Mouse (Mus musculus) liver, embryonic 13.5 days (tissue): ENCODE measurements around the gene Gas2l3. TPM values are rescaled to one million over a fixed set of nuclear protein-coding genes. Genes with fewer than 3 reads are reported as not detected.

Experiments
- ATAC-seq: fragments of 200-750 bp; cut with Nextera tagmentation; 2 replicates; pipeline ENCODE4 v1.8.0; 2017; ENCODE audit warnings: low read depth, mild to moderate bottlenecking, moderate number of reproducible peaks, moderate library complexity
- DNase-seq: peaks from one replicate; pipeline ENCODE4 v3.0.0; 2022
- H3K27ac ChIP-seq: fragments of 300-500 bp; sonication (generic); 2 replicates; pipeline ENCODE4 v1.5.1; 2015; ENCODE audit warnings: moderate library complexity, mild to moderate bottlenecking, inconsistent platforms
- H3K27me3 ChIP-seq: fragments of 300-500 bp; sonication (generic); 2 replicates; pipeline ENCODE4 v1.6.1; 2015; ENCODE audit warnings: mild to moderate bottlenecking, inconsistent platforms
- H3K36me3 ChIP-seq: fragments of 300-500 bp; sonication (generic); 2 replicates; pipeline ENCODE4 v1.6.1; 2015; ENCODE audit warnings: mild to moderate bottlenecking, inconsistent platforms
- H3K4me1 ChIP-seq: fragments of 300-500 bp; sonication (generic); replicated peaks from 2 replicates; pipeline ENCODE4 v1.6.1; 2015; ENCODE audit warnings: inconsistent platforms
- H3K4me2 ChIP-seq: fragments of 300-500 bp; sonication (generic); 2 replicates; pipeline ENCODE4 v1.6.1; 2015; ENCODE audit warnings: inconsistent platforms, mild to moderate bottlenecking, moderate library complexity
- H3K4me3 ChIP-seq: fragments of 300-500 bp; sonication (generic); replicated peaks from 2 replicates; pipeline ENCODE4 v1.5.1; 2015; ENCODE audit warnings: mild to moderate bottlenecking, inconsistent platforms
- H3K9ac ChIP-seq: fragments of 300-500 bp; sonication (generic); 2 replicates; pipeline ENCODE4 v1.6.1; 2015; ENCODE audit warnings: mild to moderate bottlenecking, inconsistent platforms
- H3K9me3 ChIP-seq: fragments of 300-500 bp; sonication (generic); replicated peaks from 2 replicates; pipeline ENCODE4 v1.6.1; 2016; ENCODE audit warnings: inconsistent platforms
- WGBS: fragments of 180-500 bp; shearing (Covaris S2); methylation state at CpG from one replicate; pipeline ENCODE4 v1.1.7; 2015; ENCODE audit not compliant: insufficient replicate concordance; 5-methylcytosine and 5-hydroxymethylcytosine counted together
- polyA plus RNA-seq: library from polyadenylated mRNA; unstranded; fragments of >200 nt; fragmentation: Nextera tagmentation; extraction: Ambion mirVana; gene quantifications from 2 replicates; pipeline ENCODE4 v1.2.1, GENCODE M21; 2015

Gas2l3 gene
- polyA plus RNA-seq, 1 experiment from 2014 or later = 5.0 TPM

DNA sequence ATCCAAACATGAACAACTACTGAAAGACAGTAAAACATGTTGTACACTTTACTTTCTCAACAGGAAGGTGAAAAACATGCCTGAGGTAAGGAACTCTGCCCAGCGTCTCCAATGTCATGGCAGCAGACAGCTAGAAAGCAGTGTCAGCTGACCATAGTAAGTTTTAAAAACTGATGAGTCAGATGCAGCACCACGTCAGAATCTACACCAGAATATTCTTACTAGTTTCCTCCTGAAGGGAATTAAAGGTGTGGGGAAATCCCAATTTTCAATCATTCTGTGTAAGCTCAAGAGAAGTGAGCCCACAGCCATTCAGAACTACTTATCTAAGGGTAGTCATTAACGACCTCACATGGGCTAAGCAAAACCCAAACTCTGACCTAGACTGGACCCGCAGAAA lies 1.1 kb downstream of the Gas2l3 start:
- 7% methylated on average over 4 of the region's 4 CpGs for WGBS
- H3K9me3 ChIP-seq = no peaks in the 10 kb centered on the region
- H3K4me2 ChIP-seq = peak overlapping the region; percentile 86
- peak overlapping the region; percentile 73; the same call in 1 of the 2 replicates for H3K27ac ChIP-seq
- peaks cover 33% of the 10 kb centered on the region for H3K4me1 ChIP-seq
- DNase-seq (no peak), ATAC-seq (no peak)
- peaks cover 19% of the 10 kb centered on the region for H3K36me3 ChIP-seq
- H3K27me3 ChIP-seq = no peaks in the 10 kb centered on the region
- H3K9ac ChIP-seq = peak overlapping the region; percentile 81
- peak overlapping the region; percentile 83 for H3K4me3 ChIP-seq

DNA sequence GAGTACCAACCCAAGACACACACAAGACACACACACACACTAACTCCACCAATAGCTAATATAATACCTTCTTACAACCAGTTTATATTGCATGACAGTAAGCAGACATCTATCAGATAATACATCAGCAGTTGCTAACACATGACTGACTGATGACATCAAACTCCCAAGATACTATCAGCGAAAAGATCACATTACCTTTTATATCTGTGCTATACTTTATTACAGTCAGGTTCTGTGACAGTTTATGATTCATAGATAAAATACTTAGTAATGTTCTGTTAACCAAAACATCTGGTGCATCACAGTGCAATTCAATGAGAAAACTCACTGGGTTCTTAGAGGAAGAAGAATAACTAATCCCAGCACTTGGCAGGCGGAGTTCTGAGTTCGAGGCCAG lies 1.8 kb downstream of the Gas2l3 start:
- Histone ChIP-seq H3K9ac (no peak overlapping the region), H3K27me3 (no peaks in the 10 kb centered on the region), H3K27ac (no peak overlapping the region), H3K36me3 (peaks cover 24% of the 10 kb centered on the region), H3K4me1 (peaks cover 33% of the 10 kb centered on the region), H3K4me2 (peak overlapping the region; percentile 86), H3K9me3 (no peaks in the 10 kb centered on the region), H3K4me3 (peak overlapping the region; percentile 83)
- ATAC-seq = no peak
- DNase-seq = no peak
- WGBS = 78% methylated on average over 3 of the region's 3 CpGs

DNA sequence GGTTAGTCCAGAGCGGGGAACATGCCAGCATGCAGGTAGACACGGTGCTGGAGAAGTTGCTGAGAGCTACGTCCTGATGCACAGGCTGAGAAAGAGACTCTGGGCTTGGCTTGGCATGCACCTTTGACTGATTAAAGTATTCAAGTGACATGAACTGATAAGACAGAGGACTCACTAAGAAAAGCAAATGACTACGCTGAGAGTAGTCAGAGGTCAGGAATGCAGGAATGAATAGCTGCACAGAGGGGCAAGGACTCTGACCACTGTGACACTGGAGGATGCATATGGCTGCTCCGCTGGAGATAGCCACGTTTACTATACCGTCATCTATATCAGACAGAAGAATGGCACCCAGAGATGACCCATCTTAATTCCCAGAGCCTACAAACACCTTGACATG lies 4.4 kb downstream of the Gas2l3 start:
- Histone ChIP-seq H3K4me1 (peaks cover 29% of the 10 kb centered on the region), H3K36me3 (peaks cover 35% of the 10 kb centered on the region), H3K4me2 (no peak overlapping the region), H3K27ac (no peak overlapping the region), H3K9ac (no peak overlapping the region), H3K9me3 (no peaks in the 10 kb centered on the region), H3K4me3 (no peak overlapping the region), H3K27me3 (no peaks in the 10 kb centered on the region)
- DNase-seq = no peak
- 67% methylated on average over 7 of the region's 7 CpGs for WGBS
- no peak for ATAC-seq

DNA sequence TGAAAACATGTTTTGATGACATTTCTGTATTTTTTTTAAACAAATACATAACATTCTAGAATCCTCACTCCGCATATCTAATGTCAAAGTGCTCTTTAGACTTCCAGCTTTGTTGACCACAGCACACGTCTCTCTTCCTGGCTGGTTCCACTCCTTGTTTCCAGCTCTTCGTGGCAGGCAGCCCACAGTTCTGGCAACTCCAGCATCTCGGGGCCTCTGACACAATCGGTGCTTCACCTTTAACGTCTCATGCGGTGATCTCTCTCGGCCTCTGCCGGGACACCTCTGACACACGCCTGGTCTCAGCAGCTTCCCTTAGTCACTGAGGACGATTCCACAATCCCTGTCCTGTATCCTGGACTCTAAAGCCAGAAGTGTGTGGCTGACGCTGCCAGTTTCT lies 5.8 kb downstream of the Gas2l3 start:
- no peaks in the 10 kb centered on the region for H3K27me3 ChIP-seq
- H3K4me1 ChIP-seq = peaks cover 24% of the 10 kb centered on the region
- no peaks in the 10 kb centered on the region for H3K9me3 ChIP-seq
- ATAC-seq = no peak
- H3K4me2 ChIP-seq = no peak overlapping the region
- H3K27ac ChIP-seq = no peak overlapping the region
- peaks cover 47% of the 10 kb centered on the region for H3K36me3 ChIP-seq
- no peak overlapping the region for H3K9ac ChIP-seq
- 87% methylated on average over 12 of the region's 12 CpGs for WGBS
- no peak for DNase-seq
- no peak overlapping the region for H3K4me3 ChIP-seq

DNA sequence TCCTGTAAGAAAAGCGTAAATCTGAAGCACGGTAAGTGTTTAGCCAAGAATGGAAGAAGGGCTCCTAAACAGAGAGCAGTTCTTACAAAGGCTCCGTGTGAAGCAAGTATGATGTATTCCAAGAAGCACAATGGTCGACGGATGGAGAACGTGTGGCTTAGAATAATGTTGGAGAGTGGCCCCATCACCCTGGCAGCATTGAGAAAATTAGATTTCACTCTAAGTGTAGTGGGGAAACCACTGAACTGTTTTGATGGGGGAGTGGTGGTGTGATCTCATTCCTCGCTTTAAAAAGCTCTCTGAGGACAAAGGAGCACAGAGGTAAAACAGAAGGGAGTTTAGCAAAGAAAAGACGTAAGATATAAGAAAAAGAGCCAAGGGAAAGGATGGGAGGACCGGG lies 6.3 kb downstream of the Gas2l3 start:
- Histone ChIP-seq H3K9ac (no peak overlapping the region), H3K36me3 (peaks cover 52% of the 10 kb centered on the region), H3K4me1 (peaks cover 25% of the 10 kb centered on the region), H3K4me2 (no peak overlapping the region), H3K27ac (no peak overlapping the region), H3K9me3 (no peaks in the 10 kb centered on the region), H3K4me3 (no peak overlapping the region), H3K27me3 (no peaks in the 10 kb centered on the region)
- WGBS = 79% methylated on average over 9 of the region's 9 CpGs
- DNase-seq (no peak), ATAC-seq (no peak)

DNA sequence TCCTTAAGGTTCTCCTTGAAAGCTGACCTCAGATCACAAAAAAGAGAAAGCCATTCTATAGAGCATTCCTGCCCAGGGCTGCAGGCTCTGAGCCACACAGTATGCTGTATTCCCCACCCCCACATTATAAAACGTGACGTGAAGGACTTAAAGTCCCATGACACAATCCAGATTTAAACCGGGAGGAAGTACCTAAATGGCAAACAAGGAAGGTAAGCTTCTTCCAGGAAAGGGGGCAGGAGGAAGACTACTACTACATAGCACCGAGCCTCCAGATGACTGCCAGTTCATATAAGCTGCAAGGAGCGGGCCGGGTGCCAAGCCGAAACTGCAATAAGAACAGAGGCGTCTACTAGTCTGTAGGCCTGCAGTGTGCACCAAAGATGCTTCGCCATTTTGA lies 7.8 kb downstream of the Gas2l3 start:
- WGBS = 84% methylated on average over 9 of the region's 9 CpGs
- no peak overlapping the region for H3K4me3 ChIP-seq
- DNase-seq (no peak), ATAC-seq (no peak)
- H3K4me2 ChIP-seq = no peak overlapping the region
- no peak overlapping the region for H3K9ac ChIP-seq
- no peaks in the 10 kb centered on the region for H3K27me3 ChIP-seq
- peaks cover 15% of the 10 kb centered on the region for H3K4me1 ChIP-seq
- H3K27ac ChIP-seq = no peak overlapping the region
- no peaks in the 10 kb centered on the region for H3K9me3 ChIP-seq
- peaks cover 48% of the 10 kb centered on the region for H3K36me3 ChIP-seq

DNA sequence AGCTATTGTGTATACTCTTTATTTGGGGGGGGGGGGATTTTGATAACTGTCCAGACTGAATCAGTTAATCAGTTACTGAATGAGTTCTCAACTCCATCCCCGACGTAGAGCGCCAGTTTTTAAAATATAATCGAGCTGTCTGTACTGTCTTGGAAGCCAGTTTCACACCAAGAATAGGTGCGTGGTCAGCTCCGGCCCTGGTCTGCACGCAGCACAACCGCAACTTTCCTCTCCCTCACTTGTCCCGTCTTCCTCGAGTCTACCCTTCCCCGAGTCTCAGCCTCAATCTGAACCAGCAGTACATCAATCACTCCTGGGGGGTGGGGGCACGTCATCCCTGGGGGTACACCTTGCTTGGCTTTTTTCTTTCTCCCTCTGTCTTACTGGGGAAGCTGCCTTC lies 8.4 kb downstream of the Gas2l3 start:
- DNase-seq (no peak), ATAC-seq (no peak)
- Histone ChIP-seq H3K36me3 (peaks cover 45% of the 10 kb centered on the region), H3K27me3 (no peaks in the 10 kb centered on the region), H3K4me3 (no peak overlapping the region), H3K9ac (no peak overlapping the region), H3K4me1 (peaks cover 15% of the 10 kb centered on the region), H3K27ac (no peak overlapping the region), H3K4me2 (no peak overlapping the region), H3K9me3 (no peaks in the 10 kb centered on the region)
- 82% methylated on average over 12 of the region's 12 CpGs for WGBS

DNA sequence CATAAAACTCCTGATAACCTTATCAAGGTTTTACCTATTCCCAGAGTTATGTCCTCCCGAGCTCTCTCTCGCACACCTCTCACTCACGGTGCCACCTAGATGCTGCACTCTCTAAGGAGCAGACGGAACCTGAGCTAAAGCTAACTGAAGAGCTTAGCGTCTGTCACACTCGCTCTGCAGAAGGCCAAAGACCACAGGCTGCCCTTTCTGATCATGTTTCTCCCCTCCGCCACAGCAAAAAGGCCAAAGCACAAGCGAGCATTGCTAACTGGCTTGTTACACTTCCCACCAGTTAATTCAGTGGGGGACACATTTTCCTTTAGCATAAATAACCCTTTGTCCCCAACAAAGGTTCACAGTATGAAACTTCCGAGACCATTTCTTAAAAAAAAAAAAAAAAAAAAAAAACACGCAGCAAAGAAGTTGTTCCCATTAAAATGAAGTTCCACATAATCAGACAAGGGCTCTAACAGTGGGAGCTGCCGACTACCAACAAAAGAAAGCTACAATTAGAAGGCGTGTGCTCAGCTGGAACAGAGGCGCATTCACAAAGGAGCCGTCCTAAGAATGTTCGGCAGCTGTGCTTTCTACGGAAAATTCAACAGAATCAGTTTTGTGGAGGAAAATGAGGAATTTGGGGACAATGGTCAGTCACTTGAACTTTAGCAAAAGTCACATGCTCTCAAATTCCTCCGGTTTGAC lies 9.1 kb downstream of the Gas2l3 start:
- no peaks in the 10 kb centered on the region for H3K27me3 ChIP-seq

DNA sequence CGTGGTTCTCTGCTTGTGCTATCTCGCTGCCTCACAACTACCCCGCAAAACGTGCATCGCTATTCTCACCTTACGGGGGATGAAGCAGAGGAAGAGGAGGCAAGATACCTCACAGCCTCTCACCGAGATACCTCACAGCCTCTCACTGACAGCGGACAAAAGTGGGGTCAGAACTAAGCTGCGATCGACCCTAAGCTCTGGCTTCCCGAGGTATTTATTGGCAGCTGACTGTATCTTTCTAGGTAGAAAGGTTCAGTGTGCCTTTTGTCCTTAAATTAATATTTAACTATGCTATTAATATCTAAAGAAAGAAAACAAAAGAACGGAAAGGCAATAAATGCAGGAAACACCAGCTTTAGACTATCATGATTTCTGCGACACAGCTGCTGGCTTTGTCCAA lies 11.0 kb downstream of the Gas2l3 start:
- DNase-seq (no peak), ATAC-seq (no peak)
- no peaks in the 10 kb centered on the region for H3K27me3 ChIP-seq
- 0 out of 2 replicates have a peak, but pooled peaks cover 5% of the 10 kb centered on the region for H3K4me1 ChIP-seq
- no peak overlapping the region for H3K4me3 ChIP-seq
- no peak overlapping the region for H3K4me2 ChIP-seq
- 87% methylated on average over 13 of the region's 13 CpGs for WGBS
- H3K27ac ChIP-seq = no peak overlapping the region
- H3K9me3 ChIP-seq = no peaks in the 10 kb centered on the region
- no peak overlapping the region for H3K9ac ChIP-seq
- peaks cover 58% of the 10 kb centered on the region for H3K36me3 ChIP-seq

More for the DNA sequence above, 9.1 kb downstream of the Gas2l3 start:
- H3K9me3 ChIP-seq = no peaks in the 10 kb centered on the region
- no peak overlapping the region for H3K4me3 ChIP-seq
- peaks cover 12% of the 10 kb centered on the region for H3K4me1 ChIP-seq
- ATAC-seq (no peak), DNase-seq (no peak)
- H3K36me3 ChIP-seq = peaks cover 47% of the 10 kb centered on the region
- no peak overlapping the region for H3K9ac ChIP-seq
- WGBS = 81% methylated on average over 17 of the region's 17 CpGs
- no peak overlapping the region for H3K27ac ChIP-seq
- H3K4me2 ChIP-seq = no peak overlapping the region

DNA sequence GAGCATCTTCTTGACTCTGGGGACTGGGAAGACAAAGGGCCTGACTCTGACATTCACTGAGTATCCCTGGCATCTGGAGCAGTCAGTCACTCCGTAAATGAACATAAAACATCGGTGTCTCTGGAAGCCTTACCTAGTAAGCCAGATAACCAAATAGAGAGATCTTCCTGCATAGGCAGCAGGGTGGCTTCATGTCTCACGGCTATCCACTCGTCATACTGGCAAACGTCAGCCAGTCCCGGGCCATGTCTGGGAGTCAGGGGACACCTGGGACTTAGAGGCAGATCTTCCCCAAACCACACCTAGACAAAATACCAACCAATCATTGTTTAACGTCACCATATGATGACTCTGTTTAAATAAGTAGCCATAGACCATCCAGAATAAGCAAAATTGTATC lies 13.0 kb downstream of the Gas2l3 start:
- H3K4me2 ChIP-seq = no peak overlapping the region
- WGBS = 83% methylated on average over 7 of the region's 7 CpGs

DNA sequence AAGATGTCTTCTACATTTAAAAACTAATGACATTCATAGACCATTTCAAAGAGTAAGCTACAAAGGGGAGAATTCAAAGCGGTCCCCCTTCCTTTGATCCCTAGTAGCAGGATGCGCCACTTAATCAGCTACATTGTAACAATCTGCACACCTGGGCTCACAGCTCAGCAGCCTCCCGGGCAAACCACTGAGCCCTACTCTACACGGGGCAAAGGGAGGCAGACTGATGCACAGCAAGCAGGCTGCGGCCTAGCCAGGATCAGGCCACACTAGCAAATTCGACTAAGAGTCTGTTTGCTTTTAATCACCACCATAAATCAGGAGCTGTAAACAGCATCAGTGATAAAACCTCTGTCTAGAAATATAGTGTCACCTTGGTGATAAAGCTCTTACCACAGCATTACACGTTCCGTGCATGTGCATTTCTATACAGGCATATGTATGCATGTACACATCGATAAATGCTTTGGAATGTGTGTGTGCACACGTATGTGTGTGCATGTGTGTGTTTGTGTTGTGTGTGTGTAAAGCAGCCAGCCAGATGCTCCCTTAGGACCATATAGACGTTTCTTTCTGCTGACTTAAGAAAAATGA lies 18.9 kb downstream of the Gas2l3 start:
- H3K36me3 ChIP-seq = peaks cover 64% of the 10 kb centered on the region
- H3K4me2 ChIP-seq = no peak overlapping the region
- 81% methylated on average over 11 of the region's 11 CpGs for WGBS
- H3K9me3 ChIP-seq = no peaks in the 10 kb centered on the region
- ATAC-seq (no peak), DNase-seq (no peak)
- H3K4me3 ChIP-seq = no peak overlapping the region
- H3K27ac ChIP-seq = no peak overlapping the region
- H3K27me3 ChIP-seq = no peaks in the 10 kb centered on the region
- no peak overlapping the region for H3K9ac ChIP-seq
- H3K4me1 ChIP-seq = peaks cover 25% of the 10 kb centered on the region

More for the DNA sequence above, 13.0 kb downstream of the Gas2l3 start:
- Histone ChIP-seq H3K9me3 (no peaks in the 10 kb centered on the region), H3K27ac (no peak overlapping the region), H3K36me3 (peaks cover 59% of the 10 kb centered on the region), H3K4me3 (no peak overlapping the region), H3K27me3 (no peaks in the 10 kb centered on the region), H3K4me1 (0 out of 2 replicates have a peak, but pooled peaks cover 5% of the 10 kb centered on the region), H3K9ac (no peak overlapping the region)
- DNase-seq (no peak), ATAC-seq (no peak)

DNA sequence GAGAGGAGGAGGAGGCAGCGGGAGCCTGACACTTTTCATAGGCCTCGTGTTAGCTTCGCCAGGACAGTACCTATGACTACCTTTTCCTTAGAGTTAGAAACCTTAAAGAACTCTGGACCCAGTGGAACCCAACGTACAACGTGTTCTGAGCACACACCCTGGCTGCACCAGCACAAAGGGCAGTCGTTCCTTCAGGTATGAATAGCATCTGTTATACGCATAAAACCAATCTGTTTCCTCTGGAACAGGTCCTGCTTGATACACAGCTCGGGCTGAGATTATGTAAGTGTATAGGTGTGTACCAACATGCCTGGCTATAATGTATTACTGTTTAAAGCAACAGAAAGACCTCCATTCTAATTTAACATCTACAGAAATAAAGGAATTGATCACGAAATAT lies 19.6 kb downstream of the Gas2l3 start:
- Histone ChIP-seq H3K4me2 (no peak overlapping the region), H3K9me3 (no peaks in the 10 kb centered on the region), H3K4me1 (peaks cover 25% of the 10 kb centered on the region), H3K27me3 (no peaks in the 10 kb centered on the region), H3K9ac (no peak overlapping the region), H3K27ac (peak overlapping the region; percentile 47), H3K4me3 (no peak overlapping the region), H3K36me3 (peaks cover 58% of the 10 kb centered on the region)
- ATAC-seq = no peak
- DNase-seq = no peak
- 87% methylated on average over 9 of the region's 9 CpGs for WGBS
